Mouse (Mus musculus): ENCODE measurements around the gene Pygo2. TPM values are rescaled to one million over a fixed set of nuclear protein-coding genes. Genes with fewer than 3 reads are reported as not detected.

The Pygo2 gene
- total and polyA plus RNA-seq, 3 experiments, result 21.9 to 40.8 (median 29.7) TPM

GRCm38 (mm10) chr3:89392871-89393311, 37.1 kb upstream of the Pygo2 start:
- Histone ChIP-seq H3K79me2 (replicated peaks; ENCODE audit: control insufficient read depth, extremely low read depth, insufficient read depth, poor library complexity, severe bottlenecking) (peaks cover 13% of the 10 kb centered on the region; the same call in 1 of the 2 replicates), H3K36me3 (replicated peaks in 1 of 2; ENCODE audit: control insufficient read depth in 1 of 2, insufficient read depth in 1 of 2, low read length in 1 of 2) (peaks cover 0 to 6% of the 10 kb centered on the region in 2 experiments), H3K27ac (ENCODE audit: insufficient read depth, low read depth) (peak overlapping the region; percentile 99), H3K4me1 (ENCODE audit: control insufficient read depth in 1 of 2, insufficient read depth in 2 of 2) (peaks cover 6 to 49% of the 10 kb centered on the region in 2 experiments), H3K9ac (ENCODE audit: insufficient read depth, low read depth) (peak overlapping the region; percentile 97), H3K27me3 (replicated peaks) (no peaks in the 10 kb centered on the region), H3K4me2 (ENCODE audit: insufficient read depth, low read depth, poor library complexity, severe bottlenecking) (peak overlapping the region; percentile 38), H3K9me3 (replicated peaks; ENCODE audit: low read length) (no peaks in the 10 kb centered on the region), H3K4me3 (replicated peaks in 1 of 3; ENCODE audit: low read depth in 2 of 3, low read length in 2 of 3, poor library complexity in 1 of 3) (peak overlapping the region; percentile 62 to 86 (median 85))
- TF ChIP-seq ZMIZ1 (IDR thresholded peaks at IDR 0.05; ENCODE audit: low read depth, low read length) (peak; percentile 27; the same call in 1 of the 2 replicates), RAD21 (IDR thresholded peaks at IDR 0.05; ENCODE audit: low read depth, low read length) (no peak), JUN (IDR thresholded peaks at IDR 0.05; ENCODE audit: insufficient read depth, low read depth, low read length) (no peak), NELFE (IDR thresholded peaks at IDR 0.05; ENCODE audit: low read depth, low read length) (0 out of 2 replicates have a peak, but pooled peaks have one; percentile 23), UBTF (IDR thresholded peaks at IDR 0.05; ENCODE audit: low read depth, low read length) (no peak), TCF12 (IDR thresholded peaks at IDR 0.05; ENCODE audit: low read depth, low read length) (0 out of 2 replicates have a peak, but pooled peaks have one; percentile 4)
- in situ Hi-C loops (cut with MboI; ENCODE audit: low pct_ligation_motif_present, low pct_unique_long_range_greater_than_20kb, low sequenced_read_pairs), result no loop called here
- dilution Hi-C loops (cut with MboI; ENCODE audit: extremely low pct_ligation_motif_present, extremely low pct_unique_long_range_greater_than_20kb, low sequenced_read_pairs), result no loop called here
- DNase-seq (ENCODE audit: extremely low read depth), result no peak

GRCm38 (mm10) chr3:89393605-89394004, 36.4 kb upstream of the Pygo2 start:
- Histone ChIP-seq H3K9me3 (replicated peaks; ENCODE audit: low read length) (no peaks in the 10 kb centered on the region), H3K36me3 (replicated peaks in 1 of 2; ENCODE audit: control insufficient read depth in 1 of 2, insufficient read depth in 1 of 2, low read length in 1 of 2) (peaks cover 0 to 6% of the 10 kb centered on the region in 2 experiments), H3K4me2 (ENCODE audit: insufficient read depth, low read depth, poor library complexity, severe bottlenecking) (peak overlapping the region; percentile 94), H3K9ac (ENCODE audit: insufficient read depth, low read depth) (peak overlapping the region; percentile 55), H3K79me2 (replicated peaks; ENCODE audit: control insufficient read depth, extremely low read depth, insufficient read depth, poor library complexity, severe bottlenecking) (peaks cover 9% of the 10 kb centered on the region; the same call in 1 of the 2 replicates), H3K4me1 (ENCODE audit: control insufficient read depth in 1 of 2, insufficient read depth in 2 of 2) (peaks cover under 1 to 46% of the 10 kb centered on the region in 2 experiments; a peak in 3 of 4 replicates), H3K27me3 (replicated peaks) (no peaks in the 10 kb centered on the region), H3K4me3 (replicated peaks in 1 of 3; ENCODE audit: low read depth in 2 of 3, low read length in 2 of 3, poor library complexity in 1 of 3) (peak overlapping the region; percentile 54 to 81 (median 71)), H3K27ac (ENCODE audit: insufficient read depth, low read depth) (peak overlapping the region; percentile 96)
- dilution Hi-C loops (cut with MboI; ENCODE audit: extremely low pct_ligation_motif_present, extremely low pct_unique_long_range_greater_than_20kb, low sequenced_read_pairs), result no loop called here
- in situ Hi-C loops (cut with MboI; ENCODE audit: low pct_ligation_motif_present, low pct_unique_long_range_greater_than_20kb, low sequenced_read_pairs), result no loop called here
- DNase-seq (ENCODE audit: extremely low read depth), result peak; percentile 96
- no peak for TF ChIP-seq KAT2A (IDR thresholded peaks at IDR 0.05; ENCODE audit: insufficient replicate concordance, low read length)
- no peak for TF ChIP-seq POLR2AphosphoS2 (IDR thresholded peaks at IDR 0.05; ENCODE audit: low read depth, low read length)
- TF ChIP-seq POLR2A (IDR thresholded peaks at IDR 0.05; ENCODE audit: low read depth, low read length), result peak; percentile 75
- no peak for TF ChIP-seq EP300 (IDR thresholded peaks at IDR 0.05; ENCODE audit: low read length)
- TF ChIP-seq UBTF (IDR thresholded peaks at IDR 0.05; ENCODE audit: low read depth, low read length), result no peak
- 0 out of 2 replicates have a peak, but pooled peaks have one; percentile 44 for TF ChIP-seq HCFC1 (IDR thresholded peaks at IDR 0.05; ENCODE audit: low read depth, low read length)
- peak; percentile 33; the same call in 1 of the 2 replicates for TF ChIP-seq ZMIZ1 (IDR thresholded peaks at IDR 0.05; ENCODE audit: low read depth, low read length)
- TF ChIP-seq NRF1 (IDR thresholded peaks at IDR 0.05; ENCODE audit: low read depth, low read length), result peak; percentile 29; the same call in 1 of the 2 replicates
- peak; percentile 68; the same call in 1 of the 2 replicates for TF ChIP-seq CHD2 (IDR thresholded peaks at IDR 0.05; ENCODE audit: low read length)
- TF ChIP-seq SIN3A (IDR thresholded peaks at IDR 0.05; ENCODE audit: low read length), result peak; percentile 61
- peak; percentile 39 for TF ChIP-seq ELF1 (IDR thresholded peaks at IDR 0.05; ENCODE audit: low read depth, low read length)
- no peak for TF ChIP-seq ZNF384 (IDR thresholded peaks at IDR 0.05; ENCODE audit: low read depth, low read length)
- TF ChIP-seq MAFK (IDR thresholded peaks at IDR 0.05; ENCODE audit: insufficient replicate concordance, low read length), result no peak
- no peak; the same call in 1 of the 2 replicates for TF ChIP-seq IRF4 (IDR thresholded peaks at IDR 0.05; ENCODE audit: low read depth, low read length)
- no peak for TF ChIP-seq RCOR1 (conservative IDR thresholded peaks at IDR 0.05; ENCODE audit: low read depth, low read length)
- TF ChIP-seq MYC (IDR thresholded peaks at IDR 0.05; ENCODE audit: low read depth, low read length), result no peak
- TF ChIP-seq CHD1 (IDR thresholded peaks at IDR 0.05; ENCODE audit: low read depth, low read length), result no peak
- TF ChIP-seq TBP (conservative IDR thresholded peaks at IDR 0.05; ENCODE audit: low read depth, low read length), result no peak
- TF ChIP-seq GABPA (IDR thresholded peaks at IDR 0.05; ENCODE audit: insufficient replicate concordance, low read depth, low read length), result no peak
- peak; percentile 61; the same call in 1 of the 2 replicates for TF ChIP-seq TCF12 (IDR thresholded peaks at IDR 0.05; ENCODE audit: low read depth, low read length)
- TF ChIP-seq SMC3 (IDR thresholded peaks at IDR 0.05; ENCODE audit: low read depth, low read length), result no peak; the same call in 1 of the 2 replicates
- TF ChIP-seq ETS1 (conservative IDR thresholded peaks at IDR 0.05; ENCODE audit: low read depth, low read length), result no peak
- no peak for TF ChIP-seq RAD21 (IDR thresholded peaks at IDR 0.05; ENCODE audit: low read depth, low read length)
- 0 out of 2 replicates have a peak, but pooled peaks have one; percentile 32 for TF ChIP-seq MXI1 (IDR thresholded peaks at IDR 0.05; ENCODE audit: low read depth, low read length)
- peak; percentile 66 for TF ChIP-seq MAZ (IDR thresholded peaks at IDR 0.05; ENCODE audit: low read depth, low read length)
- no peak for TF ChIP-seq ZKSCAN1 (IDR thresholded peaks at IDR 0.05; ENCODE audit: borderline replicate concordance, low read depth, low read length)
- TF ChIP-seq MEF2A (IDR thresholded peaks at IDR 0.05; ENCODE audit: borderline replicate concordance, low read depth, low read length), result 0 out of 2 replicates have a peak, but pooled peaks have one; percentile 32
- TF ChIP-seq E2F4 (IDR thresholded peaks at IDR 0.05; ENCODE audit: insufficient replicate concordance, low read depth, low read length), result no peak
- no peak for TF ChIP-seq PAX5 (IDR thresholded peaks at IDR 0.05; ENCODE audit: low read length)

Data from CH12.LX (cell line).